Mouse (Mus musculus): ENCODE data around the gene Dbx1. TPM values are rescaled to one million over a fixed set of nuclear protein-coding genes. Genes with fewer than 3 reads are reported as not detected.

Dbx1 gene
- not detected in 2 replicates for polyA plus RNA-seq (2012; rRNA removed)

DNA sequence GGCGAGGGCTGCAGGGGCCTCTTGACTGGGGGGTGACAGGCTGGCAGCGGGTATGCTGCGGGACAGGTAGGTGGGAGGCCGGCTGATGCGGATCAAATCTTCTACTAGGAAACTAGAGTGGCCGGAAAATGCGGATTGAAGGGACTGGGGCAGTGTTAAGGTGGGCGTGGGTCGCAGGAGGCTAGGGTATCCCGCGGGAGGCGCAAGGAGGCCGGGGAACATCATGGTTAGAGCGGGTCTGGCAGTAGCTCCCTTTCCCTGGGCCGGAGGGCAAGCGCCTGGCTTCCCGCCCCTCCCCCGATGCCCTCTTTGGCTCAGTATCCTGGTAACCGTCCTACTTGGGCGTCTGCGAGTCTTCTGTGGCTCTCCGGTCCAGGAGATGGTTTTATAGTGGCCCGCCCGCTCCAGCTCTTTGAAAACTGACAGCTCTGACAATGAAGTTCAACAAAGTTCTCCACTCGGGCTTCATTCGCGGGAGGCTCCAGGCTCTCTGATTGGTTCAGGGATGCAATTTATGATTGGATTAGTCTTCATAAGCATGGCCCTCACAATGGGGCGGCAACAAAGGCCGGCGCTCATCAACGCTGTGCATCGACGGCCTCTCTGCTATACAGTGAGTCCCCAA lies at the start of gene Dbx1:
Gene Dbx1 (minus strand): TSS at position 359 of the 625 bp plus-strand sequence.
- 5% methylated on average over 33 of the region's 33 CpGs for WGBS
- no peak for DNase-seq (ENCODE audit: low read depth, low spot score)

DNA sequence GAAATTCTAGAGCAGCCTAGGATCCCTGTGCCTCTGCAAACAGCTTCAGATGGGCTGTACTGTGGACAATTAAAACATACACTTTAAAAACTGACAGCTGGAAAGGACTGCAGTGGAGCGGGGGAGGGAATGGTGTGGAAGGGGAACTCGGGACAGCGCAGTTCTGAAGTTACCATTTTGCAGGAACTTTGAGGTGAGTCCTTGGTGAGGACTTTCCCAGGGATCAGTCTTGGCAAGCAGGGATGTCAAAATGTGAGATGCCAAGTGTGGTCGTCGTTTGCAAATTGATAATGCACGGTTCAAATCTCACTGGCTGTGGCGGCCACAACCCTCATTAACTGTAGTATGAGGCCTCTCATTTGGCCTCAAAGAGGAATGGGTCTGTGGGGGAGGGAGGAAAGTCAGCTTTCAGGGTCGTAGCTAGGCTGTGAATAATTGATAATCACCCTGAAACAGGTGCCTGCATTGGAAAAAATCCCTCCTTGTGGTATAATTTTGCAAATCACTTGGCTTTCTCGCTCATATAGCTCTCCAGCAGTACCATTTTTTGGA lies 42.3 kb upstream of the Dbx1 start:
- 12% methylated on average over 9 of the region's 9 CpGs for WGBS
- DNase-seq (ENCODE audit: low read depth, low spot score) = no peak

DNA sequence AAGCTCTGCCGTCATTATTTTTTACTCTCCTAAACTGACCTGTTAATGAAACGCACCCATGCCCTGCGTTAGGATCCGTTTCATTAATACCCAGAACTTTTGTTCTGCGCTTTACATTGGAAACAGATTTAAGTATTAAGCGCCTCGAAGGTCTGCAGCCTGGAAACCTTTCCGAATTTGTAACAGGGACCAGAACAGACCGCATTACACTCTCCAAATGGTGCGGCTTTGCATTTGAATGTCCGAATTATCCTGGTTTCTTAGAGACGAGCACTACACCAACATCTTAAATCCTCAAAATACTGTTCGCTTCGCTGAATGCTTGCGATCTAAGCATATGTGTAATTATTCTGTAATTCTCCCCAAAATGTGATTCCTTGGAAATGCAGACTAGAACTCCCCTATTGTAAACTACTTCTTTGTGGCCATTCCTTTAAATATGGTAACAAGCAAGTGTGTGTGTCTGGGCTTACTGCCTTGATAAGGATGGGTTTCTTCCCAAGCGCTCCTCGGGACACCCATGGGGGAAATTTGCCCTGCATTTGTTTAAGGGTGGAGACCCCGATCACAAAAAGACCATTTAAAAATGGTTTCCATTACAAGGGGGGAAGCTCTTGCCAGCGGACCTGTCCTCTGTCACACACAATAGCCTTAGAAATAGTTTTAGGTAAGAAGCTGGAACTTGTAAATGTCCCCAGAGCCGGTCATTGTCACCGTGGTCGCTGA lies 41.6 kb upstream of the Dbx1 start:
- DNase-seq (ENCODE audit: low read depth, low spot score) = no peak
- 10% methylated on average over 22 of the region's 22 CpGs for WGBS

DNA sequence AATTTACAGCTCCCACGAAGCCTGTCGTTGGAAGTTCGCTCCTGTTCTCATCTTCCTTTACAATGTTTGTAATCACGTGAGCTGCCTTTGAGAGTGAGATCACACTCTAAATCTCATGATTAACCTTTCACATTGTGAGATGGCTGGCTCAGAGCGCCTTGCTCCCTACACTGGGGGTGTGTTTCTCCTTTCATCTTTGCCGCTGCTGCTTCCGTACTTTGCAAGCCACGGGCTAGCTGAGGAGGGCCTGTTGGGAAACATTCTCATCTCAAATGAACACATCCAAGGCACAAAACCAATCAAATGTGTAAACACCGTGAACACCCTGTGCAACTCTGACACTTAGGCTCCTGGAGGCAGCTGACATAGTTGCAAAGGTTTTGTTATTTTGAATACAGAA lies 40.5 kb upstream of the Dbx1 start:
- DNase-seq (ENCODE audit: low read depth, low spot score) = no peak
- 3% methylated on average over 9 of the region's 9 CpGs for WGBS

DNA sequence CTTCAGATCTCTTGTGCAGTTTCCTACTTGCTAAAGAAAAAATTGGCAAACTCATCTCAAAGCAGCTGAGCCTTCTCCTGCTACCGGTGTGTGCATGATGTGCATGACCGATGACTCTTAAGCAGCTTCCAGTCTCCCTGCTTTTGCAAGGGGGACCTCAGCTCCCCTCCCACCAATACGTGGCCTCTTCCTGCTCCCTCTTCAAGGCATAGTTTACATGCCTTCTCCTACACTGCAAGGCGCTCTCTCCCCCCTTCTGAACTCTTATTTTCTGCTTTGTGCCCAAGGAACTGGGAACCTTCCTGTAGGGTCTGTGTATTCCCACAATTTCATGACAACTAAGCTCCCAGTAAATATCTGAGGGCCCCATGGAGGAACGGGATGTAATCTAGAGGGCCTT lies 40.0 kb upstream of the Dbx1 start:
- no peak for DNase-seq (ENCODE audit: low read depth, low spot score)
- 14% methylated on average over 5 of the region's 5 CpGs for WGBS

DNA sequence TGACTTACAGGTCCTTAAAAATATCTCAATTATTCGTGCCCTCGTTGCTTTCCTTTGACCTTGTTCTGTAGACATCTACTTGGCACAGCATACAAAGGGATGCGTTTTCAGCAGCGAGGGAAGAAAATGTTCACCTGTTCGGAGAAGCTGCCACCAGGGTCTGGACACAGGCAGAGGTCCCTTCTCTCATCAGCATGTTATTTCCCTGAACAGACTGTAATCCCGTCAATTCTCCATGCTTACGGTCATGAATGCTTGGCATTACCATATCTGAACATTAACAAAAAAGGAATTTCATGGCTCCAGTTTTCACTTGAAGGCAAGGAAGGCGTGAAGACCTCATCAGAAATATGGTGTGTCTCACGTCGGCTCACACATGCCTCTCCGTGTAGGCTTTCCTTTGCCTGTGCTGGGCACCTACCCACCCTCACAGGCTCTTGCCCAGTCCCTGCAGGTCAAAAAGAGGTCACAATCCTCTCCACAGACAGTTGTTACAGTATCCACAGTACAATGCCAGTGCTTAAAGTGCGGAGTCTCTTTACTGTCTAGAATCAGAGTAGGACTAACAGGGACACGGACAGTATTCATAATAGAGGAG lies 31.7 kb upstream of the Dbx1 start:
- no peak for DNase-seq (ENCODE audit: low read depth, low spot score)
- WGBS = 90% methylated on average over 13 of the region's 13 CpGs

DNA sequence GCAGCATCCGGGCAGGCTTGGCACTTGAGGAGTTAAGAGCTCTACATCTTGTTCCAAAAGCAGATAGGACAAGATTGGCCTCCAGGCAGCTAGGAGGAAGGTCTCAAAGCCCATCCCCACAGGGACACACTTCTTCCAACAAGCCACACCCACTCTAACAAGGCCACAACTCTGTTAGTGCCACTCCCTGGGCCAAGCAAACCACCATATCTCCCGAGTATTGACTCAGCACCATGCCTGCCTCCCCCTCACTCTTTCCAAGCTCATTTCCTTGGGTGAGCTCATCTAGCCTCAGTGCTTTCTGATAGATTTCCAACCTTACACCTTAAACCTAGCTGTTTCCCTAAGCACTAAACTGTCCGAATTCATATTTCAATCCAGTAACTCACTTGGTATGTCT lies 26.9 kb upstream of the Dbx1 start:
- 62% methylated on average over 3 of the region's 3 CpGs for WGBS
- DNase-seq (ENCODE audit: low read depth, low spot score) = no peak

DNA sequence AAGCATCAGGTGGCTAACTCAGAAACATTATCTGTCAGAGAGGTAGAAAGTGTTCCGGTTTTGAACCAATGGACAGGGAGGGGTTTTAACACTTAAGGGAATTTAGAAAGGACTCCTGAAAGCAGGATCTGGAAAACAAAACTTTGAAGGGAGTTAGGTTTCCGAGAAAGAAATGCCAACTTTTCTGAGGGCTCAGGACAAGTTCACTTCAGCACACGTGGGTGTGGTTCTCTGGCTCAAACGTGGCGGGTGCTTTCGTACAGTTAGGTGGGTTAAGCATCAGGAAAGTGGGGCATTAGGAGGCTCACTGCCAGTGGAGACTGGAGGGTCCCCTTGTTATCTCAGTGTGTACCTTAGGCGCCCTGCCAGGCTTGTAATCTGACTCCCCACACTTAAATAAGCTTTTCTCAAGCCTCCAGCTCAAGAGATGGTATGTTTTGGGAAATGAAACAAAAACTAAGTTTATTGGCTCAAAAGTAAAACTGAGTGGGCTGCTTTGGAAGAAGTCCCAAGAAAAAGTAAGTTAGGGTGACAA lies 25.9 kb upstream of the Dbx1 start:
- DNase-seq (ENCODE audit: low read depth, low spot score) = no peak
- 10% methylated on average over 7 of the region's 7 CpGs for WGBS

DNA sequence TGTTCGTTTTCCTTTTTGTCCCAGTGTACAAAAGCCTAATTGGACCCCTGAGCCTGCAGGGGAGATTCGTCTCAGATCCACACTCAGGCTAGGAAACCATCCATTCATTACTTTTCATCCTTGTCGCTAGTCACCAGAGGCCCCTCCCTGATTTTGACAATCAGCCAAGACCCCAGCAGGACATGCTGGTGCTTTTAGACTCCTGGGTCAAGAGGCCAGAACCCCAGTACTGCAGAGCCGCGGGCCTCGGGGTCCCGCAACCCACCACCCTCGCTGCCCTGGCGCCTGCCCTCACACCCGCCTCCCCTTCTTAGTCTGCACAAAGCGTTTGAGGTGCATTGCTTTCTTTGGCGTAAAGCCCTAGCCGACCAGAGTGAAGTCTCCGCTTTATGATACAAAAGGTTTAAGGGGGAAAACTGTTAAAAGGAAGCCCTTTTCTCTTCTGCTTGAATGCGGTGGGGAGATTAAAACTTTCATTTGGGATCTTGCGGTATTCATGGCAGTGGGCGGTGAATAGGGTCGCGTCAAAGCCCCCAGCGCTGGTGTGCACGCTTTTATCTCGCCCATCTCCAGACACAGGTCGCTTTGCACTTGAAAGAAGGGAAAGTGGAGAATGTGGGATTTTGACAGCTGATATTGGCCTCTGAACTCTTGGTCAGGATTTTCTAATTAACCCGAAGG lies 25.3 kb upstream of the Dbx1 start:
- no peak for DNase-seq (ENCODE audit: low read depth, low spot score)
- WGBS = 6% methylated on average over 24 of the region's 24 CpGs

DNA sequence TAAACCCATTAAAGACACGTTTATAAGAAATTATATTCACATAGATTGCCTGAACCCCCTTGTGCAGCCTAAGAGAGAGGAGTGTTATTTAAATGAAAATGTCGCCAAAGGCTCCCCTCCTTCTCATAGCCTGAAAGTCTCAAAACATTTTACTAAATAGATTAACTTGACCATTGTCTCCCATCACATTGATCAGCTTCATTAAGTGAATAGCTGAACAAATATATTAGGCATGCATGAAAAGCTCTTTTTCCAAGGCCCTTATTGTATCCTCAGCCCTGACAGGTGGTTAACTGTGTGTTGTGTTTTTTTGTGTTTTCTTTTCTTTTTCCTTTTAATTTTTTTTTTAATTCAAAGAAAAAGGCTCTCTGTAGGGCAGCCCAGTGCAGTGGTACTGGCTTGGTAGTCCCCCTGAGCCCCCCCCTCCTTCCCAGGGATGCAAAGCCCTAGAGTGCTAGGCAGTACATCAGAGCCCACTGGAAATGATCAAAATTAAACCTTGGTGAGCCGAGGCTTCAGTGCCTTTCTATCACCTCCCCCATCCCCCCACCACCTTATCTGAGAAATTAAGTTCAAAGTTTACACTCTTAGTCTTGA lies 4.2 kb upstream of the Dbx1 start:
- WGBS = 33% methylated on average over 3 of the region's 3 CpGs
- DNase-seq (ENCODE audit: low read depth, low spot score) = no peak

DNA sequence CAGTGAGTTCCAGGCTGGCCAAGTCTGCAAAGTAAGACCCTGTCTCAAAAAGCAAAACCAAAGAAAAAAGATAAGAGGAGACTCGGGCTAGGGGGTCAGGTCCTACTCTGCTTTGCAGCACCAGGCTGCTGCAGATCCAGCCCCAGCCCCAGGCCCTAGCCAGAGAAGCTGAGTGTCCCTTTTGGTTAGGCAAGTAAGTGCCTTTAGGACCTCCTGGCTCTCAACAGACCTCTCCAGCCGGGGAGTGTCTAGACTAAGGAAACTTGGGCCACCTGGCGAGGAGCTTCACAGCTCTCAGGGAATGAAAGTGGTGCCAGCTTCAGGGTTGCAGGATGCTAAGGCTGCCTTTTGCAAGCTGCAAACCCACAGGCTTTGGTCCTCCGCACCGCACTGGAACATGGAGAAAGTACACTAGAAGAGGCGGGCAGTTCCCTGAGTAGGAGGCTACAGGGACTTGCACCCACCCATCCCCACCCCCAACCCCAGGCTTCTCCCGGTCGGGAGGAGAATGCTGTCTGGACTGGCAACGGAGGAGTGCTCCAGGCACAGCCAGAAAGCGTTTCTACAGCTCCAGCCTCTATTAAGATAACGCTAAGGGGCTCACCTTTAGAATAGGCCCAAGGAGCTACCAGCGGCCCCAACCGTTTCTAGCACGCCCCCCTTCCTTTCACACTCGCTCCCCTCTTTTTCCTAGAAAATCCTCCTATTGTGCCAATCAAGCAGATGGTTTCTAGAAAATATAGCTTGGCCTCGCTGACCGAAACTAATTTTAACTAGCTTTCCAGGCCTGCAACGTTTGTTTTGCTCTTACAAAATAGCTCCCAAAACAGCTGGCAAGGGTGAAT lies 3.4 kb upstream of the Dbx1 start:
- 29% methylated on average over 18 of the region's 18 CpGs for WGBS

DNA sequence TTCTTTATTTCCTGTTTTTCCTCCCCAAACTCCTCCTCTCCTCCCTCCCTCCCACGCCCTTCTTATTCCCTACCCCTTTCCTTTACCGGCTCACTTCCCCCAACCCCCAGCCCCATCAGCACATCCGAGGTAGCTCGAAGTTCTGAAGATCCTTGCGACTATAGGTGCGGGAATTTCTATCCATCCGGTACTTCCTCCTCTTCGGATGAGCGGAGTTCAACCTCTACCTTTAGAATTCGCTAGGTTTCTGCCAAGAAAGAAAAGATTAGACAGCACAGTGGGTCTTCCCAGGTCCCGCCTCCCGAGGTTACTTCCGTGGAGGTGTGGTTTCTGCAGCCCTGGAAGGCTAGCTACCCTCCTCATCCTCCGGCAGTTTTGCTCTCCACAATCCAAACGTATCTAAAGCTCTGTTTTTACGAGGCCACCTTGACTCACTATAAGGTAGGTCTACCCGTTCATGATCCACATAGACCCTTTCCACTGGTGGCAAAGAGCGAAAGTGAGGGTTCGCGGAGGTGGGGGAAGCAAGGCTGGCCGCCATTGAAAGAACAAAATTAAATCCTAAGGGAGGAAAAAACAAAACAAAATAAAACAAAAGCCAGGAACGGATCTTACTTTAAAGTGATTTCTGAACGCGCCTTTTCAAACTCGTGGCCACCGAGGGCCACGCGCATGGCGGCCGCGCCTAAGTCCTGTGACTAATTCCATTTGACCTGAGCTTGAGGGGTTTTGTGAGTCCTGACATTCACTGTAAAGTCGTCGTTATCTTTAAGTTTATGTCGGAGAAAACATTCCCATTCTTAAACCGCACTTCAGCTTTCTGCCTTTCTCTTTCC lies 2.5 kb upstream of the Dbx1 start:
- WGBS = 8% methylated on average over 35 of the region's 35 CpGs
- DNase-seq (ENCODE audit: low read depth, low spot score) = no peak

More for the DNA sequence above, 3.4 kb upstream of the Dbx1 start:
- DNase-seq (ENCODE audit: low read depth, low spot score) = no peak

DNA sequence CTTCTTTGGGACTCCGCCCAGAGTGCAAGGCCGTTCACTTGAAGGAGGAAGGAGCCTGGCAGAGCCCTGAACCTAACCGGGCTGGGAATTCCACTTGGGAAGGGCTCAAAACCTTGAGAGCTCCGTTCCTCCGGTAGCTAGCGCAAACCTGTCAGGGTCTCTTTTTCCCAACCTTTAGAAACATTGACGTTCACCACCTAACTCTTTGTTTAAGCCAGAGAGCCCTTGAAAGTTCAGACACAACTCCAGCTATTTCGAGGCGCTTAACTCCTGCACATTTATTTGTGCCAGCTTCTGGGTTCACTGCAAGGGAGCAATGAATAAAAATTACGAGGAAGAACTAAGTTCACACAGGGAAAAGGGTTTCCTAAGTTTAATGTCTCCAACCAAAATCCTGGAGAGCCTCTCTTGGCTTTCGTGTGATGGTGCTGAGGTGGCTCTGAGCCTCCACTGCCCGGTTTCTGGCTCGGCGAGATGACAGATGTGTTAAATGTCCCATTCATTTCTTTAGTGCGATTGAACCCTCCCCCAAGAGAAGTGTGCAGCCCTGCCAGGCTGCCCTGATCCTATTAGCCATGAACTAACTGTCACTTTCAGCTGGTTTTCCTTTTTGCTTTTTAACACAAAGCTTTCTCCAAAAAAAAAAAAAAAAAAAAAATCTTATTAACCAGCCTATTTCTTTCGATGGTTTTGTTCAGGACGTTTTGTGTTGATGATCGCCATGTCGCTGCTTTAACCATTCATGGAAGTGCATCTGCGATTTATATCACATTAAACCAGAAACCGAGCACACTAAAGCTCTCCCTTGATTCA lies 1.4 kb upstream of the Dbx1 start:
- 5% methylated on average over 21 of the region's 21 CpGs for WGBS
- DNase-seq (ENCODE audit: low read depth, low spot score) = no peak

DNA sequence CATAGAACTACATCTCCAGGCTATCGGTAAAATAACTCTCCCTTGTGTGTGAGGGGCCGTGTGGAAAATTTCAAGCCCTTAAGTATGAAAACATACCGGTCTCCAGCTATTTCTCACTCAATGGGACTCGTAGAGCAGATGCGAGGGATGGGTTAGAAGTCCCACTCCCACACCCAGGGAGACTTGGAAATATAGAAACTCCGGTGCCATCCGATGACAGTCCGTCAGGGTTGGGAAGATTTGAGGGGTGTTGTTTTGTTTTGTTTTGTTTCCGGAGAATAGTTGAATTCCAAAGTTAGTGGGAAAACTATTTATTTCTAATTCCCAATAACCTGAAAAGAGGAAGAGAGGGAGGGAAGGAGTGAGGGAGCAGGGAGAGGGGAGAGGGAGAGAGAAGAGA lies 632 bp upstream of the Dbx1 start:
- no peak for DNase-seq (ENCODE audit: low read depth, low spot score)
- 9% methylated on average over 9 of the region's 9 CpGs for WGBS

DNA sequence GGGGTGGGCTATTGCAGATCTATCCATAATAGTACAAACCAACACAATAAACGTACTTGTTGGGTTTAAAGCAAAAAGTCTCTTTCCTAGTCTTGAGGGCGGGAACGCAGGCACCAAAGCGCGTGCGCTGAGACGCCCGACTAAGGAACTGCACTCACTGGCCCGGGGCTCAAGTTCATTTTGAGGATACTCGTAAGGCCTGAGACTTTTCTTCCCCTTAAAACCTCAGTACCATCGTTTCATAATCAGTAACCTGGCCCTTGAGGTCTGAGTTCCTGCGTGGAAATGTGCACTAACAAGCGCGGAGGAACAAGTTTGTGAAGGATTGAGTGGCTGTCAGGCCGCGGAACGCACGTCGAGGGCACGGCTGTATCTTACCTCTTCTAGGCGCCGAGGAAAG lies 678 bp downstream of the Dbx1 start:
- no peak for DNase-seq (ENCODE audit: low read depth, low spot score)
- WGBS = 4% methylated on average over 22 of the region's 22 CpGs

DNA sequence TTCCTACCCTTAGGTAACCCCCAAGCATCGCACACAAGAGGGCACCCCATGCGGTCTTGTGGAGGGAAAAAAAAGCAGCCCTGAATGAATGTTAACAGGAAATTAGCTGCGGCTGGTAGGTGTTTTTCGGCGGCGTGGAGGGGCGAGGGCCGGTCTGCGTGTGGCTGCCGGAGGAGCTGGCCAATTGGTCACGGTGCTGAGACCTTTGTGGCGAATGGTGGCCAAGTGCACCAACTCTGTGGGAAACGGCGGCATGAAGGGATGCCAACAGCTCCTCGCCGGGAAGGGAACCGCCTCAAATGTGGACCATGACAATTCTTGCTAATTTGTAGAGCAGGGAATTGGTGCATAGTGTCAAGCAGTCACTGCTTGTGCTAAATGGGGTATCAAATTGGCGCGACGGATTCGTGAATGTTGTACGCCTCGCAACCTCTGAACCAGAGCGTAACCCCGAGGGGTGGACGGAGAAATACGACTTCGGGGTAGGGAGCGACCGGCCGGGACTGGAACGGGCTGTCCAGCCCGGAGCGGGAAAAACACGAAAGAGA lies 1.5 kb downstream of the Dbx1 start:
- DNase-seq (ENCODE audit: low read depth, low spot score) = no peak
- WGBS = 4% methylated on average over 35 of the region's 35 CpGs
